Mouse (Mus musculus) testis, adult 2 months (tissue): ENCODE measurements around the gene Rce1.

Experiments
- CTCF ChIP-seq: fragments of 200-500 bp; IDR thresholded peaks from 2 replicates; pipeline ENCODE4 v1.5.1; 2012; ENCODE audit warnings: low read depth, mild to moderate bottlenecking, inconsistent platforms, low read length, moderate library complexity; ENCODE audit not compliant: control insufficient read depth, insufficient read depth, insufficient replicate concordance
- POLR2A ChIP-seq: fragments of 200-500 bp; IDR thresholded peaks from 2 replicates; pipeline ENCODE4 v1.6.1; 2012; ENCODE audit warnings: low read depth, mild to moderate bottlenecking, inconsistent platforms, low read length, moderate library complexity; ENCODE audit not compliant: control insufficient read depth

DNA sequence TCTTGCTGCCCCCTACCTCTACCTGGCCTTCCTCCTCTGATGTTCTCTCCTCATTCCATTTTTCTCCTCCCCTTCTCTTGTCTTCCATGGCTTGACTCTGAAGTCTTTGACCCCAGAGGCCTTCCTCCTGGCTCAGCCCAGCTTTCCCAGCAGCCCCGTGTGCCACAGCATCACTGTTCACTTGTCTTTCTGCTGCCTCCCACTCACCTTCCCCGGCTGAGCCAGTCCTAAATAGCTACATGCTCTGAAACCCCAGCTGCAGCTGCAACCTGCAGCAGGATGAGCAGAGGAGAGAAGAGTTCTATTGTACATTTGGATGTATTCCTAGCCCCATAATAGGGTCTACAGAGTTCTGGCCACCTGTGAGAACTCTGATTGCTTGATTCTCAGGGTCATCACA lies 38.0 kb downstream of the Rce1 start:
- no peak for TF ChIP-seq CTCF
- TF ChIP-seq POLR2A = no peak
